Mouse (Mus musculus) C2C12 (cell line): ENCODE results near the gene Pou3f3. TPM values are rescaled to one million over a fixed set of nuclear protein-coding genes. Genes with fewer than 3 reads are reported as not detected.

Source experiments
- H3K27me3 ChIP-seq: one replicate; pipeline ENCODE4 v1.6.1; 2011; ENCODE audit not compliant: control insufficient read depth, insufficient read depth, insufficient read length
- H3K36me3 ChIP-seq: one replicate; pipeline ENCODE4 v1.6.1; 2011; ENCODE audit not compliant: control insufficient read depth, insufficient read depth
- H3K4me3 ChIP-seq: one replicate; pipeline ENCODE4 v1.5.1; 2011; ENCODE audit warnings: mild to moderate bottlenecking, control low read depth; ENCODE audit not compliant: poor library complexity, insufficient read depth, severe bottlenecking
- H3K79me2 ChIP-seq: one replicate; pipeline ENCODE4 v1.6.1; 2011; ENCODE audit not compliant: control insufficient read depth, insufficient read depth
- H3K79me3 ChIP-seq: one replicate; pipeline ENCODE4 v1.6.1; 2011; ENCODE audit warnings: low read depth, control low read depth
- H3ac ChIP-seq: one replicate; pipeline ENCODE3; 2011; ENCODE audit warnings: low read depth; ENCODE audit not compliant: control insufficient read depth, insufficient read length
- CEBPB ChIP-seq: IDR thresholded peaks from one replicate; pipeline ENCODE4 v1.6.1; 2011; ENCODE audit warnings: low read depth, mild to moderate bottlenecking, control low read depth, moderate library complexity
- CTCF ChIP-seq: IDR thresholded peaks from one replicate; pipeline ENCODE4 v1.5.1; 2011; ENCODE audit not compliant: control insufficient read depth, insufficient read depth, insufficient read length
- FOSL1 ChIP-seq: IDR thresholded peaks from one replicate; pipeline ENCODE4 v1.8.0; 2011; ENCODE audit warnings: mild to moderate bottlenecking, low read length; ENCODE audit not compliant: poor library complexity, insufficient read depth, severe bottlenecking
- MAX ChIP-seq: IDR thresholded peaks from one replicate; pipeline ENCODE4 v1.6.1; 2011; ENCODE audit warnings: mild to moderate bottlenecking, control low read depth
- MYOD1 ChIP-seq: IDR thresholded peaks from one replicate; pipeline ENCODE4 v1.6.1; 2011; ENCODE audit warnings: low read depth; ENCODE audit not compliant: control insufficient read depth, insufficient read length
- MYOG ChIP-seq: IDR thresholded peaks from one replicate; pipeline ENCODE4 v1.6.1; 2011; ENCODE audit not compliant: control insufficient read depth, insufficient read length; ENCODE audit errors: extremely low read depth
- USF1 ChIP-seq: IDR thresholded peaks from one replicate; pipeline ENCODE4 v1.6.1; 2011; ENCODE audit warnings: low read depth, mild to moderate bottlenecking, control low read depth, moderate library complexity
- polyA plus RNA-seq: library from polyadenylated mRNA; unstranded; fragments of >200 nt; fragmentation: generic; extraction: Trizol; gene quantifications from one replicate; pipeline ENCODE4 v1.2.1, GENCODE M21; 2012; ENCODE audit warnings: missing spikeins

Gene Pou3f3
- polyA plus RNA-seq, 1 experiment = not detected

DNA sequence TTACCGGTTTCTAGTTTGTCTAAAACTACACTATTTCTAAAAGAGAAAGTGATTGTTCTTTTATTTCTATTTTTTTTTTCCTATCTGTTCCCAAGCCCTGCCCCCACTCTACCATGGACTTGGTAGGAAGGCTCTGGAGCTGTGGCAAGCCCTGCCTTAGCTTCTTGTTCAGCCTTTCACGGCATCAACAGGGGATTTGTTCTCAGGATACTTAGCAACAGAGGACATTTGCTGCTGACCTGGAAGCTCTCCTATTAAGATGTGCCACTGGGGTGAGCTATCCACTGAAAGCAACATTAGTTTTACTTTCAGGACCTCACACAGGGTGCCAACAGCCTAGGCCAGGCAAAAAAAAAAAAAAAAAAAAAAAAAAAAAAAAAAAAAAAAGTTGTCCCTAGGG, 15.4 kb downstream of the Pou3f3 start:
- no peak for TF ChIP-seq MYOG
- TF ChIP-seq FOSL1 = no peak
- TF ChIP-seq USF1 = no peak
- no peak for TF ChIP-seq CTCF
- TF ChIP-seq MYOD1 = no peak
- no peak for TF ChIP-seq MAX
- TF ChIP-seq CEBPB = no peak
- Histone ChIP-seq H3K4me3 (no peak overlapping the region), H3ac (no peak overlapping the region), H3K36me3 (no peaks in the 10 kb centered on the region), H3K79me3 (no peaks in the 10 kb centered on the region), H3K79me2 (no peaks in the 10 kb centered on the region), H3K27me3 (peaks cover 14% of the 10 kb centered on the region)

DNA sequence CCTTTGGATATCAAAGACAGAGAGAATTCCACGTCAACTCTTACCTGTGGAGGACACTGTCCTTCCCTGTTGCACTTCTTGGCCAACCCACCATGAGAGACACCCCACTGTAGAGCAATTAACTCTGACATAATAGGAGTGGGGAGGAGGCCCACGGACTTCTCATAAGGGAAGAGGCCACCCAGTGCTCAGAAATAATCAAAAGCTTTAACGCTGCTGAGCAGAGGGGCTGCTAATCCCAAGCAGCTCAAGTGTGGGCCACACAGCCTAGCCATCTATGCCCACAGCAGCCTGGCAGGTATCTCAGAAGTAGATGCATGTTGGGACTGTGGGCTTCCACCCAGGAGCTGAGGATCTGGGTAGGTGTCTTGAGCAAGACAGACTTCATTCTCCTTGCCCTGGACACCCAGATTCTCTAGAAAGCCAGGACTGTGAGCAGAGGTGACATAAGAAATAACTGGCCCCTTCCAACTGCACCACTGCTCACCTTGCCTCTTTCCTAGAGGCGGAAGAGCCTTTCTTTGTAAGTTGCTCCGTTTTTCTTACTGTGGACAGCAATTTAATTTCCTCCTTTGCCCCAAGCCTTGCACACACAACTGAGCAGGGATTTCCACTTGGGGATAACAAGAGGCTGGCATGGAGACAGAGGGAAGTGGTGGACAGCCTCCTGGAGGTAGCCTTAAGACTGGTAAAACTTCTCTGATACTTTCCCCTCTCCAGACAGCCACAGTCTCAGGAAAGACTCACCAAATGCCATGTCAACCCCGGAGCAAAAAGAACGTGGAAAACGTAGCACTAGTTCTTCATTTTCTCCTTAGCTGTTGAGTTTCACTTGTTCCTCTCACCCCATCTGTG, 16.1 kb downstream of the Pou3f3 start:
- peaks cover 12% of the 10 kb centered on the region for H3K27me3 ChIP-seq
- H3K36me3 ChIP-seq = no peaks in the 10 kb centered on the region
- no peak overlapping the region for H3ac ChIP-seq
- no peak overlapping the region for H3K4me3 ChIP-seq
- no peaks in the 10 kb centered on the region for H3K79me2 ChIP-seq
- no peaks in the 10 kb centered on the region for H3K79me3 ChIP-seq
- TF ChIP-seq MYOG = no peak
- TF ChIP-seq FOSL1 = no peak
- no peak for TF ChIP-seq CTCF
- TF ChIP-seq MAX = no peak

GRCm38 (mm10) chr1:42712311-42712690, 16.7 kb downstream of the Pou3f3 start:
- peaks cover 11% of the 10 kb centered on the region for H3K27me3 ChIP-seq

DNA sequence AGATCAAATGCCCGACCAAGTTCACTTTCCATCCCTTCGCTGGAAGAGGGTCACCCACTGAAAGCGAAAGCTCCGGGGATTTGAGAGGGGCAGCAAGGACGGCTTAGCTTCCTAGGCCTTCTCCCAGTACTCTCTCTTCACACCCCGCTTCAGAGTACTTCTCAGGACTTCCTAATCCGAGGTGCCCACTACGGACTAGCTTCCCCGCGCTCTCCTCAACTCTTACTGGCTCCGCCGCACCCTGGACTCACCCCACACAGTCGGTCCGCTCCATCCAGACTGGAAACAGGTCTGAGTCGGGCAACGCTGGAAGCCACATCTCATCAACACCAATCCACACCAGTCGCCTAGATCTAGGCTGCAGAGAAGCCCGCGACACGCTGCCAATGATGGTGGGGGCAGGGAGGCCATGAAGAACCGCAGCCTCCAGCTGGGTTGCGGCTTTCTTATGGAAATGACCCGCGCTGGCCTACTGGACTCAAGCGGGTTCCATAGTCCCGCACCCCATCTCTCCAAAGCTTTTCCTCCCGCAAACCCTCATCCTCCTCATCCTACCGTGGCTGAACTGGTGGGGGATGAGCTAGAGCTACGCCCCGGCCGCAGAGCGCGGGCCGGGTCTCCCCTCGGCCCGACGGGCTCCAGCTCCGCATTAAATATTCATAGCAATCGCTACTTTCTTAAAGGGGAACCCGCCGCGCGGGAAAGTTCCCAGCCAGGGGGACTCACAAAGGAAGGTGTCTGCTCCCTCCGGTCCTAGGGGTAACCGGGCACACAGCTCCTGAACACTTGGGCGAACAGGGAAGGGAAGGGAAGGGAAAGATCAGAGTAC, 17.8 kb downstream of the Pou3f3 start:
- no peaks in the 10 kb centered on the region for H3K79me2 ChIP-seq
- TF ChIP-seq FOSL1 = no peak
- no peak for TF ChIP-seq CTCF
- TF ChIP-seq CEBPB = no peak
- TF ChIP-seq MAX = no peak
- TF ChIP-seq MYOG = no peak
- no peak for TF ChIP-seq USF1
- TF ChIP-seq MYOD1 = no peak
- H3K79me3 ChIP-seq = no peaks in the 10 kb centered on the region
- no peak overlapping the region for H3ac ChIP-seq
- H3K27me3 ChIP-seq = peaks cover 11% of the 10 kb centered on the region
- H3K36me3 ChIP-seq = no peaks in the 10 kb centered on the region
- no peak overlapping the region for H3K4me3 ChIP-seq

More at GRCm38 (mm10) chr1:42712311-42712690, 16.7 kb downstream of the Pou3f3 start:
- no peaks in the 10 kb centered on the region for H3K79me3 ChIP-seq
- no peak overlapping the region for H3K4me3 ChIP-seq
- H3ac ChIP-seq = no peak overlapping the region
- H3K36me3 ChIP-seq = no peaks in the 10 kb centered on the region
- TF ChIP-seq USF1 = no peak
- no peak for TF ChIP-seq MYOG
- no peak for TF ChIP-seq CTCF
- TF ChIP-seq MYOD1 = no peak
- no peak for TF ChIP-seq FOSL1
- no peak for TF ChIP-seq CEBPB
- TF ChIP-seq MAX = no peak
- H3K79me2 ChIP-seq = no peaks in the 10 kb centered on the region

GRCm38 (mm10) chr1:42714016-42714931, 18.7 kb downstream of the Pou3f3 start:
- H3ac ChIP-seq = no peak overlapping the region
- H3K27me3 ChIP-seq = peaks cover 17% of the 10 kb centered on the region
- H3K4me3 ChIP-seq = no peak overlapping the region
- H3K79me3 ChIP-seq = no peaks in the 10 kb centered on the region
- no peaks in the 10 kb centered on the region for H3K36me3 ChIP-seq
- TF ChIP-seq CEBPB (no peak), USF1 (no peak), MYOG (no peak), MAX (no peak), CTCF (no peak), MYOD1 (no peak), FOSL1 (no peak)
- H3K79me2 ChIP-seq = no peaks in the 10 kb centered on the region
